Mouse (Mus musculus) heart, postnatal 14 days (tissue): ENCODE data around the gene Mgat2. TPM values are rescaled to one million over a fixed set of nuclear protein-coding genes. Genes with fewer than 3 reads are reported as not detected.
A peak's percentile ranks its signal among the peaks of the same experiment; 100 is the strongest.

Source experiments
- DNase-seq, 2 experiments: peaks; one replicate each; pipeline ENCODE4 v3.0.0; 2021 to 2022
- intact Hi-C: fragments of 180-260 bp; cut with DNase I; formaldehyde crosslinking; loops from one replicate; pipeline ENCODE4 v1.15.1; 2025
- microRNA-seq, 2 experiments: library from miRNA; unstranded; fragments of <30 nt; microRNA quantifications; one replicate each; pipeline ENCODE4 v1.2.0; 2021 to 2022
- total RNA-seq, 2 experiments: library from RNA; stranded (reverse); gene quantifications; 2 replicates each; pipeline ENCODE4 v1.2.3; 2021

The Mgat2 gene
- total RNA-seq, 2 experiments from 2014 or later, result 22.6 to 25.3 TPM

GRCm38 (mm10) chr12:69207926-69208325 is 24.0 kb downstream of the Mgat2 start:
- DNase-seq, result no peak
- intact Hi-C loops, result loop anchor here (10.0 kb wide), 1 partner anchor 377 kb away; the partner anchor contains the start of gene Vcpkmt

GRCm38 (mm10) chr12:69208520-69208919 is 24.6 kb downstream of the Mgat2 start:
- DNase-seq, result no peak

GRCm38 (mm10) chr12:69210056-69210979 is 26.4 kb downstream of the Mgat2 start:
- DNase-seq, result no peak
- intact Hi-C loops, result loop anchor here (5.0 to 10.0 kb wide), 2 partner anchors 127 to 484 kb away; no protein-coding TSS in a partner anchor

More at GRCm38 (mm10) chr12:69208520-69208919, 24.6 kb downstream of the Mgat2 start:
- intact Hi-C loops, result loop anchor here (10.0 kb wide), 1 partner anchor 376 kb away; the partner anchor contains the start of gene Vcpkmt

GRCm38 (mm10) chr12:69211057-69211456 is 27.1 kb downstream of the Mgat2 start:
- peak in 1 of 2 experiments; percentile 26 for DNase-seq

GRCm38 (mm10) chr12:69213186-69213777 is 29.3 kb downstream of the Mgat2 start:
- intact Hi-C loops, result loop anchor here (5.0 to 10.0 kb wide), 2 partner anchors 124 to 482 kb away; no protein-coding TSS in a partner anchor
- DNase-seq, result no peak

More at GRCm38 (mm10) chr12:69211057-69211456, 27.1 kb downstream of the Mgat2 start:
- intact Hi-C loops, result loop anchor here (5.0 to 10.0 kb wide), 2 partner anchors 126 to 484 kb away; no protein-coding TSS in a partner anchor

GRCm38 (mm10) chr12:69214393-69214792 is 30.4 kb downstream of the Mgat2 start:
- no peak for DNase-seq
- intact Hi-C loops, result loop anchor here (5.0 to 10.0 kb wide), 2 partner anchors 123 to 480 kb away; no protein-coding TSS in a partner anchor

GRCm38 (mm10) chr12:69215000-69215785 is 31.2 kb downstream of the Mgat2 start:
- intact Hi-C loops, result loop anchor here (5.0 to 10.0 kb wide), 2 partner anchors 122 to 480 kb away; no protein-coding TSS in a partner anchor
- peak; percentile 59 to 72 for DNase-seq

- intact Hi-C loops, result loop anchor here (10.0 kb wide), 1 partner anchor 478 kb away; no protein-coding TSS in a partner anchor
- no peak for DNase-seq
Measured at GRCm38 (mm10) chr12:69216587-69216986, 32.6 kb downstream of the Mgat2 start.

GRCm38 (mm10) chr12:69220613-69221277 is 36.8 kb downstream of the Mgat2 start:
- intact Hi-C loops, result no loop called here
- no peak for DNase-seq

GRCm38 (mm10) chr12:69227776-69228466 is 44.0 kb downstream of the Mgat2 start, which contains the start of gene Pole2:
Pole2 (minus strand) TSS chr12:69228195.
- intact Hi-C loops, result no loop called here
- peak; percentile 92 to 93 for DNase-seq

GRCm38 (mm10) chr12:69229251-69229650 is 45.3 kb downstream of the Mgat2 start:
- DNase-seq, result peak in 1 of 2 experiments; percentile 27
- intact Hi-C loops, result no loop called here

- intact Hi-C loops, result no loop called here
- DNase-seq, result no peak
Measured at GRCm38 (mm10) chr12:69235782-69236181, 51.8 kb downstream of the Mgat2 start.

Small RNA genes within 50 kb of the gene (microRNA-seq; reads per million reads assigned to microRNA genes)
- gene Gm47287, result 0 reads per million in 2 experiments
- gene Gm47295, result 0.60 to 1.1 reads per million in 2 experiments

Other genes starting within 250 kb of the Mgat2 start
- gene Rps29, start 25.0 kb upstream of the Mgat2 start, total RNA-seq, result 1,000 to 10,000 TPM; 1,350 to 1,379 TPM
- gene Lrr1, start 15.3 kb upstream of the Mgat2 start, total RNA-seq, result 1 to 10 TPM in 1 of 2 experiments, not detected in 1; 1.0 TPM
- 100 to 1,000 TPM; 211 to 226 TPM for gene Rpl36al, start 74 bp upstream of the Mgat2 start, total RNA-seq
- gene Gm49383, start 12.9 kb downstream of the Mgat2 start, total RNA-seq, result 1 to 10 TPM; 2.9 to 4.1 TPM
- under 1 TPM; 0.76 TPM for gene Dnaaf2, start 14.3 kb downstream of the Mgat2 start, total RNA-seq
- gene Gm49384, start 20.1 kb downstream of the Mgat2 start, total RNA-seq, result 1 to 10 TPM; 2.4 to 3.1 TPM
- 1 to 10 TPM; 1.6 to 2.0 TPM for gene Pole2, start 44.0 kb downstream of the Mgat2 start, total RNA-seq
- gene Klhdc1, start 57.0 kb downstream of the Mgat2 start, total RNA-seq, result 10 to 100 TPM; 18.1 to 21.1 TPM
- gene Klhdc2, start 112.5 kb downstream of the Mgat2 start, total RNA-seq, result 10 to 100 TPM; 90.6 to 93.1 TPM
- gene Nemf, start 173.0 kb downstream of the Mgat2 start, total RNA-seq, result 10 to 100 TPM; 26.1 to 28.5 TPM
- gene Arf6, start 188.0 kb downstream of the Mgat2 start, total RNA-seq, result 10 to 100 TPM; 51.8 to 57.0 TPM
- 1 to 10 TPM in 1 of 2 experiments, not detected in 1; 1.1 TPM for gene Gm9887, start 188.3 kb downstream of the Mgat2 start, total RNA-seq